Mouse (Mus musculus): Measurements from ENCODE around the gene Spg11. TPM values are rescaled to one million over a fixed set of nuclear protein-coding genes. Genes with fewer than 3 reads are reported as not detected.
"Not testable (repeated sequence)": the region's sequence is repeated elsewhere in the genome, so short reads cannot be mapped to it uniquely, and the experiment has no call there.

Gene Spg11
- total RNA-seq, 2 experiments from 2014 or later, result 15.2 to 16.5 TPM

GRCm38 (mm10) chr2:122059365-122060115 is 58.6 kb downstream of the Spg11 start:
- DNase-seq, result no peak

DNA sequence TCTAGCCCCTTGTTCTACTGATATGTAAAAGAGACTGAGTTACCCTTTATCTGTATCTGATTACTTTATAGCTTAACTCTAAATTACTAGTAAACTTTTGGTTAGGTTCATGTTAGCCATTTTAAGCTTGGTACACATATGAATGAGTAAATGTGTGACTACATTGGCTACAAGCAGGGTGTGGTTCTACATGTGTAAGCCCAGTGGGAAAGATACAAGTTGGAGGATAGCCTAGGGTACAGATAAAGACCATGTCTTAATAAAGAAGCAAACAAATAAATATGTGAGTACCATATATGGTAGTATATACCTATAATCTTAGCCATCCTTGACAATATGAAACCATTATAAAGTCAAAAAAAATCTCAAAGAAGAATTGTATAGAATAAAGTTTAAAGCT is 74.3 kb downstream of the Spg11 start:
- no peak for DNase-seq

DNA sequence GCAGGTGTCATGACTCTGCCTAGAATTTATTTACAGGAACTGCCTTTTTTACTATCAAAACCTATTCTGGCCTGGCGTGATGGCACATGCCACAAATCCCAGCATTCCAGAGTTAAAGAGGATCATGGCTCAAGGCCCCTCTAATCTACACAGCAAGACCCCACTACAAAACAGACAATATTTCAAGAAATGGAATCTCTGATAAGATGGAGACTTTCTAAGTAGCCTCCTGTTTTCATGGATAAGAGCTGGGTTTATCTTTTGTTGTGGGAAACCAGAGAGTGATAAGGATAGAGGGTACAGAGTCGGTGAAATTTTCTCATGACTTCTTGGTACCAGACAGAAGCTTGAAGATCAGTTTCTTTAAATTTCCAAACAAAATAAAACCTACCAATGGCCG is 82.1 kb downstream of the Spg11 start:
- no peak for DNase-seq

DNA sequence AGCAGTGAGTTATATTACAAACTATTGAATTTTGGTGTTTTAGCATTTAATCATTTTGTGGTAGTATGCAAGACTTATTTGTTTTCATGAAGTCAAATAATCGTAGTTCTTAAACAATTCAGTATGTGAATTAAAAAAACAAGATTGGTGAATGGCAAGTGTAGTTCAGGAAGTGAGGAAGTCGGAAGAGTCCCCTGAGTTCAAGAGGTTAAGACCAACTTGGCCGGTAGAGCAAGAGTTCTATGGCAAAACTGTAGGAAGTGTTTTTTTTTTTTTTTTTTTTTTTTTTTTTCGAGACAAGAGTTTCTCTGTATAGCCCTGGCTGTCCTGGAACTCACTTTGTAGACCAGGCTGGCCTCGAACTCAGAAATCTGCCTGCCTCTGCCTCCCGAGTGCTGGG is 86.2 kb downstream of the Spg11 start:
- DNase-seq, result no peak

GRCm38 (mm10) chr2:122028756-122029700 is 89.2 kb downstream of the Spg11 start:
- DNase-seq, result no peak

DNA sequence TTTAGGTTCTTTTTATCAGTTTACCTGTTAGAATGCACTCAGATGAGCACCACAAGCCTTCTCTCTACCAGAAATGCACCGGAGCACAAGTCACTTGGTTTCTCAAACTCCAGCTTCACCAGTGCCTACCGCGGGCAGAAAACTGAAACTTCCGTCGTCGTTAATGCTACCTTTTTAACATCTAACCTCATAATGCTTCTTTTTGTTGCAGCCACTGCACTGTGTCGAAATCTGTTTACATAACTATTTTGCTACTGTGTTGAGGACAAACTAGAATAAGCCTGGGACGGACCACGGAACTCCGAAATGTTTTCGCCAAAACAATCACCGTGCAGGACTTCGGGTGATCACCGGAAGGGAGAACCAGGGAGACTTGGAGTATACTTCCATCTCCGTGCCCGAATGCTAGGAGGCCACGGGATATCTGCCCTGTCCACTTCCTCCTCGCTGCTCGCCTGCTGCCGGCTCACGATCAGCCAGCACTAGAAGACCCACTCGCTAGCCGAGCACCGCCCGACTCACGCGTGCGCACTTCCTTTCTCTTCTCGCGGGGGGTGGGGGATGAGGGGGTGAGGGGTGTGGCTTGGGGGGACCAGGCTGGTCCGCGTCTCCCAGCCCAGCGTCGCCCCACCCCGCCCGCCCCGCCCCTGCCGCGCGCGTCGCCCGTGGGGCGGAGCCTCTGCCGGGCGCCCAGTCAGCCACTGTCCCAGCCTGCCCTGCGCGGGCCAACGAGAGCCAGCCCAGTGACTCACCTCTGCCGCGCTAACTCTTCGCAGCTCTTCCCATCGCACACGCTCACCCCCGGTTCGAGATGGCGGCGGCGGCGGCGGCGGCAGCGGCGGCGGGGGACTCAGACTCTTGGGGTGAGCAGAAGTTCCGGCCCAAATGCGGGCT is 90.1 kb downstream of the Spg11 start, which contains the start of gene Eif3j1:
Gene Eif3j1 (plus strand): TSS at position 685 of the 894 bp plus-strand sequence.
- peak; percentile 87 for DNase-seq

DNA sequence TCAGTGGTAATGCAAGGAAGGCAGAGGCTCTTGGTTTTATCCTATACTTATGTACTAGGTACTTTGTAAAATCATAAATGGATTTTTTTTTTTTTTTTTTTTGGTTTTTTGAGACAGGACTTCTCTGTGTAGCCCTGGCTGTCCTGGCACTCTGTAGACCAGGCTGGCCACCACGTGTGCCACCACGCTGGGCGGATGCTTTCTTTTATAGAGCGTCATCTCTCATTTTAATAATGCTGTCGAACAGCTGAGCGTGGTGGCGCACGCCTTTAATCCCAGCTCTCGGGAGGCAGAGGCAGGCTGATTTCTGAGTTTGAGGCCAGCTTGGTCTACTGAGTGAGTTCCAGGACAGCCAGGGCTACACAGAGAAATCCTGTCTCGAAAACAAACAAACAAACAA is 91.1 kb downstream of the Spg11 start:
- not testable (repeated sequence) for DNase-seq

DNA sequence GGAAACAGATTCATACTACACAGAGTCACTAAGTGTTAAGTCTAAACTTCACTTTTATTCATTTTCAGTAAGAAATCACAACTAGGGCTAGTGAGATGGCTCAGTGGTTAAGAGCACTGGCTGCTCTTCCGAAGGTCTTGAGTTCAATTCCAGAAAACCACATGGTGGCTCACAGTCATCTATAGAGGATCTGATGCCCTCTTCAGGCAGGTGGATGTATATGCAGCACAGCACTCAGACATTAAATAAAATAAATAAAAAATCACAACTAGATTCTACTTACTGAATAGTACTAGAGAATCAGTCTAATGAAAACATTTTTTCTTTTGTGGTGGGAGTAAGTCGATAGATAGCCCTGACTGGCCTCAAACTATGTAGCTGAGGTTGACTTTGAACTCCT is 95.9 kb downstream of the Spg11 start:
- no peak for DNase-seq

DNA sequence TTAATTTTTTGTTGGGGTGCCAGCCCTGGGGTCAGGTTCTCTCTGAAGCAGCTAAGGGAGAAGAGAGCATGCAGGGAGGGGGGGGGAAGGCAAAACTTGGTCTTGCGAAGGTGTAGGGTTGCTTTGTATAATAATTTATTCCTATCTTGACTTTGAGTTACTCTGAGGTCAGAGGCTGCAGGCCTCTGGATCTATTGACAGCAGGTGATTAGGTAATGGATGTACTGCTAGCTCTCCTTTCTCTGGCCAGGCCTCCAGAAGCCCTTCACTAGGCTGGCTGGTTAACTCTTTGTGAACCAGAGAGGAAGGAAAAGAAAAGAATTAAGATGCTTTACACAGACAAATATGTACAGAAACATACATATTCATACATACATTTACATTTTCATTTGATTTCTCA is 99.5 kb downstream of the Spg11 start:
- DNase-seq, result no peak

DNA sequence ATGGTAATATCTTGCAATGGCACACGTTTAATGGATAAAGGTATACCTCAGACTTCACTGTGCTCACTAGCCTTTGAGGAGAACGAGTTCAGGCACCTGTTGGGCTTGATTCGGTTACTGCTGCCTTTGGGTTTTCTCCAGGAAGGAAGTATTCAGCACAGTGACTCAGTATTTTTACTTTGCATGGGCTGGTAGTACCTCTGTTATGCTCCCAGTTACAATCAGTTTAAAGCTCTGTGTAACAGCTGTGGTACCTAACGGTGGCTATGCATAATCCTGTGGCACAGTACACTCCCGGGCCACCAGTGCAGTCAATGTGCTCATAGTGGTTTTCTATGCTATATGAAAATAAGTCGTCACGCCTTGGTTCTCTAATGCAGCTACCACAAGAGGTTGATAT is 106.7 kb downstream of the Spg11 start:
- no peak for DNase-seq

GRCm38 (mm10) chr2:122008832-122009231 is 109.4 kb downstream of the Spg11 start:
- no peak for DNase-seq

Small RNA genes within 50 kb of the gene (microRNA-seq; reads per million reads assigned to microRNA genes)
- gene Gm47314, result 0 reads per million in 2 experiments

Other genes with a start within 250 kb of the Spg11 start
- gene Ctdspl2, start 162.4 kb downstream of the Spg11 start, total RNA-seq (2021), result 10 to 100 TPM; 38.9 to 39.4 TPM
- gene Mageb3, start 162.3 kb downstream of the Spg11 start, total RNA-seq (2021), result under 1 TPM; 0.22 to 0.30 TPM
- gene Eif3j1, start 89.8 kb downstream of the Spg11 start, total RNA-seq (2021), result 10 to 100 TPM; 18.4 TPM
- 100 to 1,000 TPM in 1 of 2 experiments, 10 to 100 TPM in 1; 99.2 to 107 TPM for gene B2m, start 29.3 kb upstream of the Spg11 start, total RNA-seq (2021)
- not detected for gene Trim69, start 42.3 kb upstream of the Spg11 start, total RNA-seq (2021)
- under 1 TPM in 1 of 2 experiments, not detected in 1; 0.12 TPM for gene Patl2, start 67.8 kb upstream of the Spg11 start, total RNA-seq (2021)
- gene Terb2, start 67.9 kb upstream of the Spg11 start, total RNA-seq (2021), result not detected
- 10 to 100 TPM; 15.9 to 18.5 TPM for gene Sord, start 116.4 kb upstream of the Spg11 start, total RNA-seq (2021)
- gene Duox2, start 180.1 kb upstream of the Spg11 start, total RNA-seq (2021), result under 1 TPM in 1 of 2 experiments, not detected in 1; 0.05 TPM
- not detected for gene Duoxa2, start 180.5 kb upstream of the Spg11 start, total RNA-seq (2021)
- gene Duoxa1, start 195.3 kb upstream of the Spg11 start, total RNA-seq (2021), result not detected
- gene Duox1, start 197.3 kb upstream of the Spg11 start, total RNA-seq (2021), result not detected